Mouse (Mus musculus) CH12.LX (cell line): ENCODE measurements around the gene Parp2. TPM values are rescaled to one million over a fixed set of nuclear protein-coding genes. Genes with fewer than 3 reads are reported as not detected.

ENCODE experiments used
- DNase-seq: peaks from one replicate; pipeline ENCODE4 v3.0.0-alpha.2; 2013; ENCODE audit errors: extremely low read depth
- H3K27ac ChIP-seq: 2 replicates; pipeline ENCODE4 v1.5.1; 2012; ENCODE audit warnings: low read depth, mild to moderate bottlenecking, control low read depth, moderate library complexity; ENCODE audit not compliant: insufficient read depth
- H3K27me3 ChIP-seq: replicated peaks from 2 replicates; pipeline ENCODE3; 2012; ENCODE audit warnings: inconsistent platforms
- H3K36me3 ChIP-seq, 2 experiments: replicated peaks in 1 of 2; 2 replicates each; pipeline versions ENCODE3 to v1.6.1; 2012; ENCODE audit warnings: inconsistent platforms in 1 of 2, low read length in 1 of 2, mild to moderate bottlenecking in 1 of 2, mixed read lengths in 1 of 2, moderate library complexity in 1 of 2; ENCODE audit not compliant: control insufficient read depth in 1 of 2, insufficient read depth in 1 of 2
- H3K4me1 ChIP-seq, 2 experiments: 2 replicates each; pipeline ENCODE4 v1.6.1; 2012; ENCODE audit warnings: inconsistent platforms in 1 of 2, moderate library complexity in 1 of 2; ENCODE audit not compliant: insufficient read depth in 2 of 2, control insufficient read depth in 1 of 2
- H3K4me2 ChIP-seq: 2 replicates; pipeline ENCODE4 v1.6.1; 2012; ENCODE audit warnings: low read depth, mild to moderate bottlenecking, control low read depth; ENCODE audit not compliant: poor library complexity, insufficient read depth, severe bottlenecking
- H3K4me3 ChIP-seq, 3 experiments: fragments of 150-350 bp in 1 of 3; sonication (generic) in 1 of 3; replicated peaks in 1 of 3; 2 replicates each; pipeline versions ENCODE3 to v1.5.1; 2011 to 2012; ENCODE audit warnings: low read depth in 2 of 3, low read length in 2 of 3, mild to moderate bottlenecking in 2 of 3, moderate library complexity in 2 of 3, control low read depth in 1 of 3, improper control_type of control experiment in 1 of 3, inconsistent platforms in 1 of 3, mixed read lengths in 1 of 3; ENCODE audit not compliant: poor library complexity in 1 of 3
- H3K79me2 ChIP-seq: replicated peaks from 2 replicates; pipeline ENCODE4 v1.6.1; 2012; ENCODE audit warnings: mild to moderate bottlenecking, moderate library complexity; ENCODE audit not compliant: control insufficient read depth, poor library complexity, insufficient read depth, severe bottlenecking; ENCODE audit errors: extremely low read depth
- H3K9ac ChIP-seq: 2 replicates; pipeline ENCODE4 v1.6.1; 2012; ENCODE audit warnings: low read depth, mild to moderate bottlenecking, control low read depth, moderate library complexity; ENCODE audit not compliant: insufficient read depth
- H3K9me3 ChIP-seq: replicated peaks from 2 replicates; pipeline ENCODE3; 2012; ENCODE audit warnings: low read length, inconsistent platforms, mixed read lengths
- BHLHE40 ChIP-seq: IDR thresholded peaks from 2 replicates; pipeline ENCODE4 v1.6.1; 2011; ENCODE audit warnings: mild to moderate bottlenecking, low read depth, low read length, improper control_type of control experiment
- CHD1 ChIP-seq: IDR thresholded peaks from 2 replicates; pipeline ENCODE4 v1.6.1; 2012; ENCODE audit warnings: low read depth, low read length, improper control_type of control experiment, inconsistent platforms
- CHD2 ChIP-seq: IDR thresholded peaks from 2 replicates; pipeline ENCODE4 v1.6.1; 2011; ENCODE audit warnings: low read length, improper control_type of control experiment
- CTCF ChIP-seq, 2 experiments: IDR thresholded peaks in 1 of 2; conservative IDR thresholded peaks in 1 of 2; 2 replicates each; pipeline ENCODE4 v1.5.1; 2011 to 2012; ENCODE audit warnings: low read depth in 2 of 2, low read length in 2 of 2, improper control_type of control experiment in 1 of 2, inconsistent platforms in 1 of 2, mild to moderate bottlenecking in 1 of 2, moderate library complexity in 1 of 2
- ELF1 ChIP-seq: IDR thresholded peaks from 2 replicates; pipeline ENCODE4 v1.6.1; 2014; ENCODE audit warnings: low read depth, mild to moderate bottlenecking, inconsistent platforms, low read length, improper control_type of control experiment
- EP300 ChIP-seq: IDR thresholded peaks from 2 replicates; pipeline ENCODE4 v1.6.1; 2011; ENCODE audit warnings: low read length, improper control_type of control experiment
- HCFC1 ChIP-seq: IDR thresholded peaks from 2 replicates; pipeline ENCODE4 v1.6.1; 2012; ENCODE audit warnings: low read depth, mild to moderate bottlenecking, inconsistent platforms, low read length, improper control_type of control experiment
- IRF4 ChIP-seq: IDR thresholded peaks from 2 replicates; pipeline ENCODE4 v1.6.1; 2014; ENCODE audit warnings: low read depth, mild to moderate bottlenecking, inconsistent platforms, low read length, improper control_type of control experiment
- JUN ChIP-seq: IDR thresholded peaks from 2 replicates; pipeline ENCODE4 v1.6.1; 2011; ENCODE audit warnings: low read depth, mild to moderate bottlenecking, low read length, improper control_type of control experiment, moderate library complexity; ENCODE audit not compliant: insufficient read depth
- JUND ChIP-seq: conservative IDR thresholded peaks from 2 replicates; pipeline ENCODE4 v1.6.1; 2011; ENCODE audit warnings: low read depth, low read length, improper control_type of control experiment
- MAFK ChIP-seq: IDR thresholded peaks from 2 replicates; pipeline ENCODE4 v1.6.1; 2011; ENCODE audit warnings: low read length, improper control_type of control experiment; ENCODE audit not compliant: insufficient replicate concordance
- MAX ChIP-seq: IDR thresholded peaks from 2 replicates; pipeline ENCODE4 v1.6.1; 2011; ENCODE audit warnings: low read length, improper control_type of control experiment
- MAZ ChIP-seq: IDR thresholded peaks from 2 replicates; pipeline ENCODE4 v1.6.1; 2012; ENCODE audit warnings: low read depth, mild to moderate bottlenecking, inconsistent platforms, low read length, improper control_type of control experiment, moderate library complexity
- MEF2A ChIP-seq: IDR thresholded peaks from 2 replicates; pipeline ENCODE4 v1.6.1; 2014; ENCODE audit warnings: low read depth, mild to moderate bottlenecking, inconsistent platforms, low read length, improper control_type of control experiment, borderline replicate concordance
- MXI1 ChIP-seq: IDR thresholded peaks from 2 replicates; pipeline ENCODE4 v1.6.1; 2011; ENCODE audit warnings: mild to moderate bottlenecking, low read depth, low read length, improper control_type of control experiment
- MYC ChIP-seq: IDR thresholded peaks from 2 replicates; pipeline ENCODE4 v1.6.1; 2011; ENCODE audit warnings: low read depth, mild to moderate bottlenecking, improper control_type of control experiment, low read length
- NELFE ChIP-seq: IDR thresholded peaks from 2 replicates; pipeline ENCODE4 v1.6.1; 2011; ENCODE audit warnings: low read depth, low read length, improper control_type of control experiment
- NRF1 ChIP-seq: IDR thresholded peaks from 2 replicates; pipeline ENCODE4 v1.6.1; 2014; ENCODE audit warnings: low read depth, mild to moderate bottlenecking, inconsistent platforms, low read length, improper control_type of control experiment, moderate library complexity
- PAX5 ChIP-seq: IDR thresholded peaks from 2 replicates; pipeline ENCODE4 v1.6.1; 2012; ENCODE audit warnings: low read length, inconsistent platforms, mixed read lengths
- POLR2A ChIP-seq: IDR thresholded peaks from 2 replicates; pipeline ENCODE4 v1.6.1; 2011; ENCODE audit warnings: low read depth, mild to moderate bottlenecking, improper control_type of control experiment, low read length
- RAD21 ChIP-seq: IDR thresholded peaks from 2 replicates; pipeline ENCODE4 v1.6.1; 2011; ENCODE audit warnings: low read depth, mild to moderate bottlenecking, low read length, improper control_type of control experiment, moderate library complexity
- RCOR1 ChIP-seq: conservative IDR thresholded peaks from 2 replicates; pipeline ENCODE4 v1.6.1; 2012; ENCODE audit warnings: low read depth, mild to moderate bottlenecking, inconsistent platforms, low read length, improper control_type of control experiment
- SIN3A ChIP-seq: IDR thresholded peaks from 2 replicates; pipeline ENCODE4 v1.6.1; 2012; ENCODE audit warnings: low read length, improper control_type of control experiment, inconsistent platforms
- SMC3 ChIP-seq: IDR thresholded peaks from 2 replicates; pipeline ENCODE4 v1.6.1; 2011; ENCODE audit warnings: low read depth, low read length, improper control_type of control experiment
- TBP ChIP-seq: conservative IDR thresholded peaks from 2 replicates; pipeline ENCODE4 v1.6.1; 2011; ENCODE audit warnings: low read depth, low read length, improper control_type of control experiment
- UBTF ChIP-seq: IDR thresholded peaks from 2 replicates; pipeline ENCODE4 v1.6.1; 2012; ENCODE audit warnings: low read depth, mild to moderate bottlenecking, inconsistent platforms, low read length, improper control_type of control experiment, moderate library complexity
- USF1 ChIP-seq: IDR thresholded peaks from 2 replicates; pipeline ENCODE4 v1.6.1; 2014; ENCODE audit warnings: low read depth, mild to moderate bottlenecking, inconsistent platforms, low read length, improper control_type of control experiment
- ZC3H11A ChIP-seq: IDR thresholded peaks from 2 replicates; pipeline ENCODE4 v1.6.1; 2012; ENCODE audit warnings: low read depth, mild to moderate bottlenecking, inconsistent platforms, low read length, improper control_type of control experiment
- ZKSCAN1 ChIP-seq: IDR thresholded peaks from 2 replicates; pipeline ENCODE4 v1.6.1; 2012; ENCODE audit warnings: low read depth, inconsistent platforms, low read length, improper control_type of control experiment, borderline replicate concordance
- ZMIZ1 ChIP-seq: IDR thresholded peaks from 2 replicates; pipeline ENCODE4 v1.6.1; 2012; ENCODE audit warnings: low read depth, mild to moderate bottlenecking, inconsistent platforms, low read length, improper control_type of control experiment
- ZNF384 ChIP-seq: IDR thresholded peaks from 2 replicates; pipeline ENCODE4 v1.6.1; 2012; ENCODE audit warnings: low read depth, low read length, improper control_type of control experiment, inconsistent platforms
- dilution Hi-C: fragments of 300-500 bp; cut with MboI; formaldehyde crosslinking; loops from 2 replicates; pipeline ENCODE4 v1.14.3; 2020; ENCODE audit warnings: low sequenced_read_pairs; ENCODE audit not compliant: extremely low pct_unique_long_range_greater_than_20kb, extremely low pct_ligation_motif_present
- in situ Hi-C: fragments of 300-500 bp; cut with MboI; formaldehyde crosslinking; loops from 3 replicates; pipeline ENCODE4 v1.14.3; 2019; ENCODE audit warnings: low sequenced_read_pairs, low pct_ligation_motif_present, low pct_unique_long_range_greater_than_20kb, mixed read lengths
- polyA plus RNA-seq: library from polyadenylated mRNA; unstranded; fragments of >175 nt; gene quantifications from 2 replicates; pipeline ENCODE4 v1.2.1, GENCODE M21; 2012; ENCODE audit warnings: low read depth; ENCODE audit not compliant: insufficient read length
- total RNA-seq, 2 experiments: library from RNA; depleted of rRNA; stranded (reverse); fragments of 300-350 nt in 1 of 2; fragments of >200 nt in 1 of 2; gene quantifications; 2 replicates each; pipeline ENCODE4 v1.2.3; 2012 to 2014

The Parp2 gene
- total and polyA plus RNA-seq, 3 experiments = 64.6 to 95.9 (median 90.9) TPM

- dilution Hi-C loops (no loop called here), in situ Hi-C loops (no loop called here)
- Histone ChIP-seq H3K27me3 (no peaks in the 10 kb centered on the region), H3K36me3 (peaks cover 10 to 34% of the 10 kb centered on the region in 2 experiments), H3K9ac (no peak overlapping the region), H3K4me3 (no peak overlapping the region), H3K4me2 (no peak overlapping the region), H3K79me2 (no peaks in the 10 kb centered on the region; the same call in 1 of the 2 replicates), H3K27ac (no peak overlapping the region), H3K4me1 (peaks cover 0 to 29% of the 10 kb centered on the region in 2 experiments; a peak in 2 of 4 replicates), H3K9me3 (no peaks in the 10 kb centered on the region)
- no peak for DNase-seq
- no peak for TF ChIP-seq CTCF (conservative IDR thresholded peaks at IDR 0.05 in 1 of 2, IDR thresholded peaks at IDR 0.05 in 1 of 2; ENCODE audit: low read depth in 2 of 2, low read length in 2 of 2)
- no peak for TF ChIP-seq NRF1
- TF ChIP-seq POLR2A = no peak
- TF ChIP-seq MYC = no peak
- TF ChIP-seq EP300 = no peak
- no peak for TF ChIP-seq SIN3A
- no peak for TF ChIP-seq SMC3
- TF ChIP-seq MXI1 = no peak
- TF ChIP-seq IRF4 = no peak
- TF ChIP-seq ELF1 = no peak
- no peak for TF ChIP-seq ZNF384
- TF ChIP-seq JUN = no peak
These were observed 61.0 kb downstream of the Parp2 start for GRCm38 (mm10) chr14:50868656-50869055.

DNA sequence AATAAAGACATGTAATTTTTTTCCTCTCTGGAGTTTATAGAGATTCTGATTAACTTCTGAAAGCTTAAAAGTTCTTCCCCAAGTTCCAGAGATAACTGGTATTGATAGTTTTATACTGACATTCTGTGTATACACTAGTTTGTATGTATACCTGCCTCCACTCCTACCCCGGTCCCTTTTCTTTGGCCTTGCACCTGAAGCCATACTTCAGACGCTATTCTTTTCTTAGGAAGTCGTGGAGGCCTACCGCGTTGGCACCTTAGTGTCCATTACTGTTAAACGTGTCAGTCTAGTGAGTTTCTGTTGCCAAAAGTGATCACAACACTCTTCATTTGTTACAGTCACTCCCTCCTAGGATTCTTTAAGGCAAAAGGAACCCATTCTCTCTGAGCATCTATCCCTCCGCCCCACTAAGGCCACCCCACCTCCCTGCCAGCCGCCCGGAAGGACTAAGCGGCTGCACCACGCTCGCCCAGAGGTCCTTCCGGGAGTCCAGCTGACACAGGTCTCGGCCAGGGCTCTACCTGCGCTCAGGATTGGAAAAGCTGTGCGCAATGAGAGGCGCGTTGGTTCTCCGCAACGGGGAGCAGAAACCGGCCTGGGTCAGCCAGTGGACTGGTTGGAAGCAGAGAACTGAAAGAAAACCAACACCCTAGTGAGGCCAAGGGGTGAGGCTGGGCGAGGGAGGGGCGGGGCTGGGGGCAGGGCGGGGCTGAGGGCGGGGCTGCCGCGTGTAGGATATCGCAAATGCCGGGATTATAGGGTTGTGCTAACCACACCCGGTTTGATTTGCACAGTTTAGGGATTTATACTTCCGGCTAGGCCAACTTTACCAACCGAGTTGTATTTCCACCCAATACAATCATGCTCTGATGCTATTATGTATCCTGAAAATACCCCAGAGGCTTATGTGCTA is 62.5 kb downstream of the Parp2 start, which contains the start of gene Tep1:
Gene Tep1 (minus strand): TSS at position 672 of the 916 bp plus-strand sequence.
- peak within 1 kb of the TSS; percentile 89 for H3K27ac ChIP-seq
- in situ Hi-C loops = no loop called here
- dilution Hi-C loops = no loop called here
- TF ChIP-seq NELFE = peak; percentile 70
- no peak for TF ChIP-seq JUND
- no peak for TF ChIP-seq ZMIZ1
- no peak for TF ChIP-seq TBP
- TF ChIP-seq CTCF (conservative IDR thresholded peaks at IDR 0.05 in 1 of 2, IDR thresholded peaks at IDR 0.05 in 1 of 2; ENCODE audit: low read depth in 2 of 2, low read length in 2 of 2) = no peak
- TF ChIP-seq ZKSCAN1 = no peak
- TF ChIP-seq CHD1 = no peak
- no peak for TF ChIP-seq BHLHE40
- no peak for TF ChIP-seq JUN
- peak; percentile 82 for TF ChIP-seq HCFC1
- TF ChIP-seq NRF1 = no peak
- TF ChIP-seq PAX5 = no peak
- no peak for TF ChIP-seq USF1
- TF ChIP-seq ELF1 = peak; percentile 76
- TF ChIP-seq ZC3H11A = no peak
- no peak for TF ChIP-seq MEF2A
- no peak for TF ChIP-seq SMC3
- TF ChIP-seq MYC = no peak
- TF ChIP-seq MAFK = no peak
- no peak for TF ChIP-seq RCOR1
- TF ChIP-seq CHD2 = no peak; the same call in 1 of the 2 replicates
- peak; percentile 55; the same call in 1 of the 2 replicates for TF ChIP-seq MAZ
- TF ChIP-seq MAX = 0 out of 2 replicates have a peak, but pooled peaks have one; percentile 37
- no peak for TF ChIP-seq RAD21
- no peak for TF ChIP-seq UBTF

More for the DNA sequence above, 62.5 kb downstream of the Parp2 start, which contains the start of gene Tep1:
- Histone ChIP-seq H3K36me3 (peaks cover 9 to 31% of the 10 kb centered on the region in 2 experiments), H3K27me3 (no peaks in the 10 kb centered on the region), H3K4me3 (peak within 1 kb of the TSS; percentile 74 to 97 (median 80)), H3K79me2 (no peaks in the 10 kb centered on the region; the same call in 1 of the 2 replicates), H3K4me2 (peak within 1 kb of the TSS; percentile 77), H3K9me3 (no peaks in the 10 kb centered on the region), H3K4me1 (peaks cover 0 to 25% of the 10 kb centered on the region in 2 experiments; a peak in 2 of 4 replicates), H3K9ac (peak within 1 kb of the TSS; percentile 92)
- peak; percentile 85 for DNase-seq
